Mouse (Mus musculus) embryonic facial prominence, embryonic 13.5 days (tissue): ENCODE results near the gene Dock10. TPM values are rescaled to one million over a fixed set of nuclear protein-coding genes. Genes with fewer than 3 reads are reported as not detected.

ENCODE experiments used
- ATAC-seq: fragments of 200-750 bp; cut with Nextera tagmentation; 2 replicates; pipeline ENCODE4 v1.8.0; 2017; ENCODE audit warnings: low read depth; ENCODE audit not compliant: insufficient number of reproducible peaks, insufficient read depth, low FRiP score, low TSS enrichment
- H3K27ac ChIP-seq: fragments of 300-500 bp; sonication (generic); 2 replicates; pipeline ENCODE4 v1.5.1; 2015; ENCODE audit warnings: moderate library complexity, mild to moderate bottlenecking, inconsistent platforms
- H3K27me3 ChIP-seq: fragments of 300-500 bp; sonication (generic); 2 replicates; pipeline ENCODE4 v1.6.1; 2015; ENCODE audit warnings: mild to moderate bottlenecking, inconsistent platforms
- H3K36me3 ChIP-seq: fragments of 300-500 bp; sonication (generic); 2 replicates; pipeline ENCODE4 v1.6.1; 2015; ENCODE audit warnings: mild to moderate bottlenecking, inconsistent platforms
- H3K4me1 ChIP-seq: fragments of 300-500 bp; sonication (generic); 2 replicates; pipeline ENCODE4 v1.6.1; 2015; ENCODE audit warnings: inconsistent platforms
- H3K4me2 ChIP-seq: fragments of 300-500 bp; sonication (generic); 2 replicates; pipeline ENCODE4 v1.6.1; 2015; ENCODE audit warnings: moderate library complexity, mild to moderate bottlenecking, inconsistent platforms
- H3K4me3 ChIP-seq: fragments of 300-500 bp; sonication (generic); 2 replicates; pipeline ENCODE4 v1.5.1; 2015; ENCODE audit warnings: mild to moderate bottlenecking, inconsistent platforms
- H3K9ac ChIP-seq: fragments of 300-500 bp; sonication (generic); 2 replicates; pipeline ENCODE4 v1.6.1; 2015; ENCODE audit warnings: mild to moderate bottlenecking, inconsistent platforms
- H3K9me3 ChIP-seq: fragments of 300-500 bp; sonication (generic); 2 replicates; pipeline ENCODE4 v1.6.1; 2016; ENCODE audit warnings: inconsistent platforms
- WGBS: fragments of 180-500 bp; shearing (Covaris S2); methylation state at CpG from one replicate; pipeline ENCODE4 v1.1.7; 2015; ENCODE audit warnings: mixed read lengths; 5-methylcytosine and 5-hydroxymethylcytosine counted together
- polyA plus RNA-seq: library from polyadenylated mRNA; unstranded; fragments of >200 nt; fragmentation: Nextera tagmentation; extraction: Ambion mirVana; gene quantifications from 2 replicates; pipeline ENCODE4 v1.2.1, GENCODE M21; 2015

Dock10 gene
- polyA plus RNA-seq, 1 experiment from 2014 or later = 7.3 TPM

DNA sequence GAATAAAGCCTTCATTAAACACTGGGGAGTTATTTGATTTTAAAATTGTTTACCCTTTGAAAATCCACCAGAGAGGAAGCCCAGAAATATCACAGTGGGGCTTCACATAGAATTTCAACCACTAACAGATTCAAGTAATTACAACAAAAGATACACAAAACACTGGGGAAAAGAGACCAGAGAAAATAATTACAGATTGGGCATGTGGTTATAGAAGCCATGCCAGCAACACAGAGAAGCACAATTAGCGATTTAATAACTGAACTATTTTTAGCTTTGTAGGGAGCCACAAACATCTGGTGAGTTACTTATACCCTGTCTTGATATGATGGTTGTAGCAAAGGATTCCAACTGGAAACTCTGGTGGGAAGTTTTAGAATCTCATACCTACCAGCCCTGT is 104.2 kb downstream of the Dock10 start:
- H3K27me3 ChIP-seq = no peaks in the 10 kb centered on the region
- no peaks in the 10 kb centered on the region for H3K4me1 ChIP-seq
- no peak overlapping the region for H3K4me3 ChIP-seq
- H3K4me2 ChIP-seq = no peak overlapping the region
- no peak overlapping the region for H3K27ac ChIP-seq
- H3K9ac ChIP-seq = no peak overlapping the region
- no peak for ATAC-seq
- 54% methylated on average over 1 of the region's 1 CpGs for WGBS
- no peaks in the 10 kb centered on the region for H3K36me3 ChIP-seq
- H3K9me3 ChIP-seq = no peaks in the 10 kb centered on the region

DNA sequence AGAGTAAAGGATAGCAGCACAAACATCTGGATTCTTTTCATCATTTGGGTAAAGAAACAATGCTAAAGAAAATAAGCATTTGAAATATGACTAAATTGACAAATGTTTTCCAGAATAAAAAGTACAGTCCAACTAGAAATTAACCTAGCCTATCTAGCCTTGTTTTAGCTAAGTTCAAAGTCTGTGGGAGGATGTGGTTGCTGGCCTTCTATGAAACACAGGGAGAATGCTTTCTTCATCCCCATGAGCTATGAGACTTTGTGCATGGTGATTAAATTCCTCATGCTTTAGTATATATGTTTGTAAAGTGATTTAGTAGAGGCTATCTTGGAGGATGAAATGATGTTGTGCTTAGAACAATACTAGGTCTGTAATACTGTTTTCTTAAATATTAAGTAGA is 105.5 kb downstream of the Dock10 start:
- Histone ChIP-seq H3K4me3 (no peak overlapping the region), H3K9me3 (no peaks in the 10 kb centered on the region), H3K4me2 (no peak overlapping the region), H3K36me3 (no peaks in the 10 kb centered on the region), H3K4me1 (no peaks in the 10 kb centered on the region), H3K27ac (no peak overlapping the region), H3K27me3 (no peaks in the 10 kb centered on the region), H3K9ac (no peak overlapping the region)
- ATAC-seq = no peak

- Histone ChIP-seq H3K27ac (no peak overlapping the region), H3K4me1 (no peaks in the 10 kb centered on the region), H3K36me3 (no peaks in the 10 kb centered on the region), H3K4me3 (no peak overlapping the region), H3K27me3 (no peaks in the 10 kb centered on the region), H3K9me3 (no peaks in the 10 kb centered on the region), H3K9ac (no peak overlapping the region), H3K4me2 (no peak overlapping the region)
- 88% methylated on average over 2 of the region's 2 CpGs for WGBS
- ATAC-seq = no peak
Observed at GRCm38 (mm10) chr1:80652083-80652482, 106.2 kb downstream of the Dock10 start.

- no peak overlapping the region for H3K4me3 ChIP-seq
- no peak overlapping the region for H3K27ac ChIP-seq
- H3K9ac ChIP-seq = no peak overlapping the region
- no peaks in the 10 kb centered on the region for H3K27me3 ChIP-seq
- H3K4me2 ChIP-seq = no peak overlapping the region
- H3K9me3 ChIP-seq = no peaks in the 10 kb centered on the region
- no peak for ATAC-seq
- 76% methylated on average over 3 of the region's 3 CpGs for WGBS
- no peaks in the 10 kb centered on the region for H3K36me3 ChIP-seq
- no peaks in the 10 kb centered on the region for H3K4me1 ChIP-seq
Observed at GRCm38 (mm10) chr1:80646602-80647001, 111.7 kb downstream of the Dock10 start.

GRCm38 (mm10) chr1:80643866-80644451 is 114.4 kb downstream of the Dock10 start:
- H3K27me3 ChIP-seq = no peaks in the 10 kb centered on the region
- no peaks in the 10 kb centered on the region for H3K9me3 ChIP-seq
- H3K4me2 ChIP-seq = no peak overlapping the region
- no peaks in the 10 kb centered on the region for H3K4me1 ChIP-seq
- no peak overlapping the region for H3K4me3 ChIP-seq
- no peaks in the 10 kb centered on the region for H3K36me3 ChIP-seq
- H3K27ac ChIP-seq = no peak overlapping the region
- 88% methylated on average over 4 of the region's 4 CpGs for WGBS
- no peak overlapping the region for H3K9ac ChIP-seq
- no peak for ATAC-seq

DNA sequence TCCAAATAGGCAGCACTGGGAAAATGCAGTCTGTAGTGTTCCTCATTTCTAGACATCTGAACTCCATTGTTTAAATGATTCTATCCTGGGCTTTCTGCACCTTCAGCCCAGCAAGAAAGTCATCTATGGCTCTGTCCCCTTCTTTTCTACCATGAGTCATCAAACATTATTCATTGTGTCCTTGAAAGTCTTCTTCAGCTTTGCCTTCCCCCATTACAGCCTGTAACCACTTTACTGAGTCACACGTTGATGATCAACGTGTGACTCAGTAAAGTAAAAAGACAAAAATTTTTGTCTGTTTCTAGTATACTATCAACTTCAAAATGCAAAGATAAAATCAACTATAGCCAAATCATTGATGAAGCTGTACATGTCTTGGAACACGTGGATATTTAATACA is 116.5 kb downstream of the Dock10 start:
- Histone ChIP-seq H3K4me2 (no peak overlapping the region), H3K27ac (no peak overlapping the region), H3K36me3 (no peaks in the 10 kb centered on the region), H3K4me1 (peaks cover 6% of the 10 kb centered on the region; the same call in 1 of the 2 replicates), H3K4me3 (no peak overlapping the region), H3K9me3 (no peaks in the 10 kb centered on the region), H3K9ac (no peak overlapping the region), H3K27me3 (no peaks in the 10 kb centered on the region)
- WGBS = 86% methylated on average over 3 of the region's 3 CpGs
- no peak for ATAC-seq

- WGBS = 73% methylated on average over 1 of the region's 1 CpGs
Observed at GRCm38 (mm10) chr1:80641288-80641687, 117.0 kb downstream of the Dock10 start.

DNA sequence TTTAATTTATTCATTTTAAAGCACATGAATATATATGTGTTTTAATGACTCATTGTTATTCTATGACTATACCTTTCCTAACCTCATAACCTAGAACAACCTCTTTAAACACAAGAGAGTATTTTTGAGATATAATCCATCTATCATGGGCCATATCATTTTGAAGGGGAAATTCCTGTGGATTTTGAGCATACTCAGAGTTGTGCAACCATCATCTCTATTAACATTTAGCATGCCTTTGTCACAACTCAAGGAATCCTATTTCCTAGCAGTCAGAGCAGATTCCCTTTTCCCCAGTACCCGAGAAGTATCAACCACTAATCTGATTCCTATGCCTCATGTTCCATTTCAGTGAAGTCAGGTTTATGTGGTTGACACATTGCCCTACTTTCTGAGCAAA is 118.8 kb downstream of the Dock10 start:
- peaks cover 6% of the 10 kb centered on the region; the same call in 1 of the 2 replicates for H3K4me1 ChIP-seq
- H3K27ac ChIP-seq = no peak overlapping the region
- no peak overlapping the region for H3K4me3 ChIP-seq
- no peaks in the 10 kb centered on the region for H3K27me3 ChIP-seq
- 87% methylated on average over 1 of the region's 1 CpGs for WGBS
- no peak for ATAC-seq
- H3K4me2 ChIP-seq = no peak overlapping the region
- no peaks in the 10 kb centered on the region for H3K9me3 ChIP-seq
- no peak overlapping the region for H3K9ac ChIP-seq
- H3K36me3 ChIP-seq = no peaks in the 10 kb centered on the region

More at GRCm38 (mm10) chr1:80641288-80641687, 117.0 kb downstream of the Dock10 start:
- no peaks in the 10 kb centered on the region for H3K36me3 ChIP-seq
- H3K27ac ChIP-seq = no peak overlapping the region
- H3K4me3 ChIP-seq = no peak overlapping the region
- no peaks in the 10 kb centered on the region for H3K27me3 ChIP-seq
- no peaks in the 10 kb centered on the region for H3K9me3 ChIP-seq
- H3K9ac ChIP-seq = no peak overlapping the region
- peaks cover 6% of the 10 kb centered on the region; the same call in 1 of the 2 replicates for H3K4me1 ChIP-seq
- H3K4me2 ChIP-seq = no peak overlapping the region
- no peak for ATAC-seq

DNA sequence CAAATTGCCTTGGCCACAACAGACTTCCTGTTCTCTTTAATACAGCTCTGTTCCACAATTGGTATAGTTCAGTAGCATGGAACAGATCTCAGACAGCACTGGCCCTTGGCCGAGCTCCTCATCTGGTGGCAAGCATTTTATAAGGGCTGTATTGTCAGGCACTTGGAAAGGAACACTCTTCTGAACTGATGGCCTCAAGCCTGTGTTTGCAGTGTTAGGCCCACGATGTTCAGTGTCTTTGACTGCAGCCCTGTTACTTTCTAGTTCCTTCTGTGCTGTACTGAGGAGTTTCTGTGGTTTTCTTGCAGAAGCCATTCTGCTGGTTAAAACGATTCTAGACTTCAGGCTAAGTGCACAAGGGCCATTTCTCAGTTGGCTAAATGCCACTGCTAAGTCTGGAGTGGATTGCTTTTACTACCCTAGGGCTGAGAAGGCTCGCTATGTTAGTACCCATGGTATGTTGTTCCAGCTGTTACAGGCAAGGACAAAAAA is 121.1 kb downstream of the Dock10 start:
- H3K4me1 ChIP-seq = peaks cover 6% of the 10 kb centered on the region; the same call in 1 of the 2 replicates
- WGBS = 43% methylated on average over 4 of the region's 4 CpGs
- H3K27me3 ChIP-seq = no peaks in the 10 kb centered on the region
- H3K4me3 ChIP-seq = no peak overlapping the region
- ATAC-seq = peak; percentile 43; the same call in 1 of the 2 replicates
- no peaks in the 10 kb centered on the region for H3K9me3 ChIP-seq
- peak overlapping the region; percentile 39 for H3K27ac ChIP-seq
- no peak overlapping the region for H3K9ac ChIP-seq
- H3K4me2 ChIP-seq = no peak overlapping the region
- H3K36me3 ChIP-seq = no peaks in the 10 kb centered on the region

GRCm38 (mm10) chr1:80635825-80636224 is 122.5 kb downstream of the Dock10 start:
- H3K9ac ChIP-seq = no peak overlapping the region
- no peaks in the 10 kb centered on the region for H3K27me3 ChIP-seq
- no peaks in the 10 kb centered on the region for H3K36me3 ChIP-seq
- no peak for ATAC-seq
- 95% methylated on average over 4 of the region's 4 CpGs for WGBS
- no peak overlapping the region for H3K27ac ChIP-seq
- no peak overlapping the region for H3K4me3 ChIP-seq
- no peaks in the 10 kb centered on the region for H3K9me3 ChIP-seq
- peaks cover 8% of the 10 kb centered on the region for H3K4me1 ChIP-seq
- no peak overlapping the region for H3K4me2 ChIP-seq

DNA sequence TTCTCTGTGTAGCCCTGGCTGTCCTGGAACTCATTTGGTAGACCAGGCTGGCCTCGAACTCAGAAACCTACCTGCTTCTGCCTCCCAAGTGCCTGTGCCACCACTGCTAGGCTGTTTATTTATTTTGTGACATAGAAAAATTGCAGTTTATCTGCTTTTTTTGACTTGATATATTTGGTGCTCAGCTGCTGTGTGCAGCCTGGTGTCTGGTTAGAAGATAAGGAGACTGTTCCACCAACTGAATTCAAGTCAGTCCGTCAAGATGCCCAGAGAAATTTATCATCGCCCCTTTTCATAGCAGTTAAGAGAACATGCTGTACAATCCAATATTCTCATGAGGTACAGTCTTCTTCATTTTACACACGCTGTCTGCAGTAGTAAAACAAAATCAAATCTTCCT is 124.8 kb downstream of the Dock10 start:
- Histone ChIP-seq H3K27ac (no peak overlapping the region), H3K9me3 (no peaks in the 10 kb centered on the region), H3K27me3 (no peaks in the 10 kb centered on the region), H3K9ac (no peak overlapping the region), H3K36me3 (no peaks in the 10 kb centered on the region), H3K4me1 (peaks cover 16% of the 10 kb centered on the region), H3K4me2 (no peak overlapping the region), H3K4me3 (no peak overlapping the region)
- WGBS = 90% methylated on average over 4 of the region's 4 CpGs
- no peak for ATAC-seq

- H3K4me3 ChIP-seq = no peak overlapping the region
- H3K4me2 ChIP-seq = no peak overlapping the region
- no peak for ATAC-seq
- peak overlapping the region; percentile 69 for H3K27ac ChIP-seq
- no peaks in the 10 kb centered on the region for H3K27me3 ChIP-seq
- no peak overlapping the region for H3K9ac ChIP-seq
- peaks cover 9% of the 10 kb centered on the region for H3K4me1 ChIP-seq
- WGBS = 39% methylated on average over 5 of the region's 5 CpGs
- no peaks in the 10 kb centered on the region for H3K9me3 ChIP-seq
- H3K36me3 ChIP-seq = no peaks in the 10 kb centered on the region
Observed at GRCm38 (mm10) chr1:80630179-80631149, 127.9 kb downstream of the Dock10 start.
